Mouse (Mus musculus): ENCODE results near the gene Txnip.

GRCm38 (mm10) chr3:96606618-96607017 lies 48.9 kb downstream of the Txnip start:
- TF ChIP-seq CTCF (IDR thresholded peaks at IDR 0.05) (no peak), EP300 (IDR thresholded peaks at IDR 0.05) (no peak)
